Mouse (Mus musculus) erythroblast, embryonic 14.5 days (primary cell): ENCODE results near the gene Mrc2.
A peak's percentile ranks its signal among the peaks of the same experiment; 100 is the strongest.

Experiments
- GATA1 ChIP-seq: IDR thresholded peaks from 2 replicates; pipeline ENCODE4 v1.6.1; 2012; ENCODE audit warnings: low read length, inconsistent platforms, mixed read lengths
- TAL1 ChIP-seq: IDR thresholded peaks from 3 replicates; pipeline ENCODE4 v1.6.1; 2012; ENCODE audit warnings: low read length, inconsistent platforms, mixed read lengths

GRCm38 (mm10) chr11:105366051-105366450 is 73.6 kb downstream of the Mrc2 start:
- TF ChIP-seq GATA1 = peak; percentile 88
- peak; percentile 94 for TF ChIP-seq TAL1
